Mouse (Mus musculus): ENCODE data around the gene Drd3.

GRCm38 (mm10) chr16:43776886-43777285, 23.1 kb downstream of the Drd3 start:
- no peak for TF ChIP-seq CTCF (IDR thresholded peaks at IDR 0.05; ENCODE audit: low read depth, low read length)
- TF ChIP-seq GATA1 (IDR thresholded peaks at IDR 0.05; ENCODE audit: borderline replicate concordance, low read length) = no peak
- TF ChIP-seq POLR2AphosphoS5 (IDR thresholded peaks at IDR 0.05; ENCODE audit: insufficient replicate concordance, low read depth, low read length) = no peak
- no peak for TF ChIP-seq TAL1 (conservative IDR thresholded peaks at IDR 0.05; ENCODE audit: low read depth, low read length)
- TF ChIP-seq GATA2 (IDR thresholded peaks at IDR 0.05; ENCODE audit: borderline replicate concordance, low read depth, low read length) = no peak

Measured in G1E (cell line).